Mouse (Mus musculus) cerebellum, adult 2 months (tissue): ENCODE data around the gene Slc39a11.

Experiments
- CTCF ChIP-seq: fragments of 200-500 bp; IDR thresholded peaks from 2 replicates; pipeline ENCODE4 v1.5.1; 2011; ENCODE audit warnings: low read depth, mild to moderate bottlenecking, control low read depth, low read length, moderate library complexity, borderline replicate concordance; ENCODE audit not compliant: insufficient read depth
- POLR2A ChIP-seq: fragments of 200-500 bp; IDR thresholded peaks from 2 replicates; pipeline ENCODE4 v1.6.1; 2011; ENCODE audit warnings: low read length, control low read depth, borderline replicate concordance; ENCODE audit not compliant: insufficient read depth

- no peak for TF ChIP-seq CTCF
- TF ChIP-seq POLR2A, result no peak
Measured at GRCm38 (mm10) chr11:113572641-113573040, 77.2 kb downstream of the Slc39a11 start.
